Mouse (Mus musculus) MEL (cell line): Measurements from ENCODE around the gene Phf8. TPM values are rescaled to one million over a fixed set of nuclear protein-coding genes. Genes with fewer than 3 reads are reported as not detected.
"Not testable (repeated sequence)": the region's sequence is repeated elsewhere in the genome, so short reads cannot be mapped to it uniquely, and the experiment has no call there.

Experiments used
- DNase-seq: peaks from one replicate; pipeline ENCODE4 v3.0.0; 2011; ENCODE audit warnings: low read depth, low spot score
- H3K27ac ChIP-seq: 2 replicates; pipeline ENCODE4 v1.5.1; 2012; ENCODE audit warnings: low read depth, mild to moderate bottlenecking, control low read depth, low read length, moderate library complexity; ENCODE audit not compliant: control insufficient read depth
- H3K27me3 ChIP-seq, 2 experiments: fragments of 150-350 bp in 1 of 2; sonication (generic) in 1 of 2; 2 replicates each; pipeline ENCODE4 v1.6.1; 2012; ENCODE audit warnings: low read length in 2 of 2, mild to moderate bottlenecking in 2 of 2, improper control_type of control experiment in 1 of 2, moderate library complexity in 1 of 2; ENCODE audit not compliant: insufficient read depth in 2 of 2, control insufficient read depth in 1 of 2
- H3K36me3 ChIP-seq, 2 experiments: 2 replicates each; pipeline ENCODE4 v1.6.1; 2012 to 2014; ENCODE audit warnings: low read length in 2 of 2, improper control_type of control experiment in 1 of 2, inconsistent platforms in 1 of 2, mild to moderate bottlenecking in 1 of 2; ENCODE audit not compliant: insufficient read depth in 2 of 2, control insufficient read depth in 1 of 2
- H3K4me1 ChIP-seq, 2 experiments: fragments of 150-350 bp in 1 of 2; sonication (generic) in 1 of 2; 2 replicates each; pipeline ENCODE4 v1.6.1; 2012; ENCODE audit warnings: low read length in 2 of 2, improper control_type of control experiment in 1 of 2, mild to moderate bottlenecking in 1 of 2; ENCODE audit not compliant: insufficient read depth in 2 of 2, control insufficient read depth in 1 of 2
- H3K4me3 ChIP-seq, 2 experiments: fragments of 150-350 bp in 1 of 2; sonication (generic) in 1 of 2; 2 replicates each; pipeline ENCODE4 v1.5.1; 2012; ENCODE audit warnings: low read depth in 2 of 2, low read length in 2 of 2, mild to moderate bottlenecking in 2 of 2, moderate library complexity in 2 of 2, control low read depth in 1 of 2, improper control_type of control experiment in 1 of 2; ENCODE audit not compliant: control insufficient read depth in 1 of 2, insufficient read depth in 1 of 2
- H3K79me2 ChIP-seq: 2 replicates; pipeline ENCODE4 v1.6.1; 2012; ENCODE audit warnings: mild to moderate bottlenecking, low read length, moderate library complexity; ENCODE audit not compliant: control insufficient read depth, poor library complexity, insufficient read depth
- H3K9ac ChIP-seq: 2 replicates; pipeline ENCODE4 v1.6.1; 2012; ENCODE audit warnings: low read depth, mild to moderate bottlenecking, control low read depth, low read length, moderate library complexity; ENCODE audit not compliant: control insufficient read depth, poor library complexity, severe bottlenecking
- H3K9me3 ChIP-seq: fragments of 150-350 bp; sonication (generic); replicated peaks from 2 replicates; pipeline ENCODE4 v1.6.1; 2012; ENCODE audit warnings: mild to moderate bottlenecking, low read length, improper control_type of control experiment, moderate library complexity; ENCODE audit not compliant: insufficient read depth
- BHLHE40 ChIP-seq: IDR thresholded peaks from 2 replicates; pipeline ENCODE4 v1.6.1; 2012; ENCODE audit warnings: low read depth, mild to moderate bottlenecking, inconsistent platforms, low read length, improper control_type of control experiment, borderline replicate concordance
- CHD2 ChIP-seq: IDR thresholded peaks from 2 replicates; pipeline ENCODE4 v1.6.1; 2011; ENCODE audit warnings: low read length, improper control_type of control experiment
- CTCF ChIP-seq, 3 experiments: IDR thresholded peaks in 2 of 3; conservative IDR thresholded peaks in 1 of 3; 2 replicates each; pipeline ENCODE4 v1.5.1; 2011 to 2012; ENCODE audit warnings: low read length in 3 of 3, low read depth in 2 of 3, mild to moderate bottlenecking in 2 of 3, improper control_type of control experiment in 1 of 3, inconsistent platforms in 1 of 3, mixed read lengths in 1 of 3, moderate library complexity in 1 of 3; ENCODE audit not compliant: control insufficient read depth in 1 of 3, insufficient read depth in 1 of 3, poor library complexity in 1 of 3, severe bottlenecking in 1 of 3
- E2F4 ChIP-seq: IDR thresholded peaks from 2 replicates; pipeline ENCODE4 v1.6.1; 2011; ENCODE audit warnings: low read depth, low read length, improper control_type of control experiment, borderline replicate concordance
- ETS1 ChIP-seq: IDR thresholded peaks from 2 replicates; pipeline ENCODE4 v1.6.1; 2012; ENCODE audit warnings: low read depth, mild to moderate bottlenecking, inconsistent platforms, low read length, improper control_type of control experiment, moderate library complexity
- GABPA ChIP-seq: IDR thresholded peaks from 2 replicates; pipeline ENCODE4 v1.6.1; 2012; ENCODE audit warnings: low read depth, mild to moderate bottlenecking, inconsistent platforms, low read length, improper control_type of control experiment, moderate library complexity
- GATA1 ChIP-seq: IDR thresholded peaks from 2 replicates; pipeline ENCODE4 v1.6.1; 2011; ENCODE audit warnings: low read depth, low read length, improper control_type of control experiment
- JUND ChIP-seq: IDR thresholded peaks from 2 replicates; pipeline ENCODE4 v1.6.1; 2011; ENCODE audit warnings: low read depth, mild to moderate bottlenecking, improper control_type of control experiment, low read length
- MAFK ChIP-seq: IDR thresholded peaks from 2 replicates; pipeline ENCODE4 v1.6.1; 2011; ENCODE audit warnings: low read depth, mild to moderate bottlenecking, low read length, improper control_type of control experiment, borderline replicate concordance
- MXI1 ChIP-seq: IDR thresholded peaks from 2 replicates; pipeline ENCODE4 v1.6.1; 2011; ENCODE audit warnings: mild to moderate bottlenecking, low read depth, low read length, improper control_type of control experiment
- MYC ChIP-seq: IDR thresholded peaks from 2 replicates; pipeline ENCODE4 v1.6.1; 2011; ENCODE audit warnings: low read depth, mild to moderate bottlenecking, low read length, improper control_type of control experiment, moderate library complexity
- NELFE ChIP-seq: IDR thresholded peaks from 2 replicates; pipeline ENCODE4 v1.6.1; 2011; ENCODE audit warnings: low read depth, low read length, improper control_type of control experiment
- POLR2A ChIP-seq, 2 experiments: IDR thresholded peaks; 2 replicates each; pipeline ENCODE4 v1.6.1; 2011 to 2012; ENCODE audit warnings: low read length in 2 of 2, mild to moderate bottlenecking in 2 of 2, control low read depth in 1 of 2, improper control_type of control experiment in 1 of 2, low read depth in 1 of 2, moderate library complexity in 1 of 2; ENCODE audit not compliant: control insufficient read depth in 1 of 2, insufficient read depth in 1 of 2, poor library complexity in 1 of 2
- POLR2AphosphoS2 ChIP-seq: IDR thresholded peaks from 2 replicates; pipeline ENCODE4 v1.6.1; 2011; ENCODE audit warnings: low read length, improper control_type of control experiment
- POLR2AphosphoS5 ChIP-seq: IDR thresholded peaks from 2 replicates; pipeline ENCODE4 v1.6.1; 2012; ENCODE audit warnings: low read depth, borderline replicate concordance, mild to moderate bottlenecking, inconsistent platforms, low read length, moderate library complexity, mixed read lengths
- RAD21 ChIP-seq: IDR thresholded peaks from 2 replicates; pipeline ENCODE4 v1.6.1; 2011; ENCODE audit warnings: mild to moderate bottlenecking, low read depth, low read length, improper control_type of control experiment
- RCOR1 ChIP-seq: IDR thresholded peaks from 2 replicates; pipeline ENCODE4 v1.6.1; 2012; ENCODE audit warnings: low read depth, mild to moderate bottlenecking, inconsistent platforms, low read length, improper control_type of control experiment
- SIN3A ChIP-seq: IDR thresholded peaks from 2 replicates; pipeline ENCODE4 v1.6.1; 2012; ENCODE audit warnings: low read length, improper control_type of control experiment, inconsistent platforms
- SMC3 ChIP-seq: IDR thresholded peaks from 2 replicates; pipeline ENCODE4 v1.6.1; 2011; ENCODE audit warnings: low read depth, low read length, improper control_type of control experiment
- TAL1 ChIP-seq: IDR thresholded peaks from 2 replicates; pipeline ENCODE4 v1.6.1; 2012; ENCODE audit warnings: mild to moderate bottlenecking, inconsistent platforms, low read length, moderate library complexity, mixed read lengths
- TBP ChIP-seq: IDR thresholded peaks from 2 replicates; pipeline ENCODE4 v1.8.0; 2011; ENCODE audit warnings: low read depth, low read length, improper control_type of control experiment
- UBTF ChIP-seq: IDR thresholded peaks from 2 replicates; pipeline ENCODE4 v1.6.1; 2012; ENCODE audit warnings: low read depth, mild to moderate bottlenecking, inconsistent platforms, low read length, improper control_type of control experiment, moderate library complexity, borderline replicate concordance; ENCODE audit not compliant: insufficient read depth
- ZC3H11A ChIP-seq: IDR thresholded peaks from 2 replicates; pipeline ENCODE4 v1.6.1; 2012; ENCODE audit warnings: low read depth, mild to moderate bottlenecking, inconsistent platforms, low read length, improper control_type of control experiment
- ZMIZ1 ChIP-seq: IDR thresholded peaks from 2 replicates; pipeline ENCODE4 v1.6.1; 2012; ENCODE audit warnings: low read depth, mild to moderate bottlenecking, inconsistent platforms, low read length, improper control_type of control experiment, moderate library complexity
- ZNF384 ChIP-seq: IDR thresholded peaks from 2 replicates; pipeline ENCODE4 v1.6.1; 2012; ENCODE audit warnings: low read depth, mild to moderate bottlenecking, inconsistent platforms, low read length, improper control_type of control experiment
- polyA plus RNA-seq, 2 experiments: library from polyadenylated mRNA; stranded (reverse) in 1 of 2; unstranded in 1 of 2; fragments of >175 nt in 1 of 2; fragments of >200 nt in 1 of 2; gene quantifications; 2 replicates each; pipeline versions ENCODE4 v1.2.1 to v1.2.4; 2012; ENCODE audit warnings: low replicate concordance in 2 of 2, low read depth in 1 of 2; ENCODE audit not compliant: insufficient read length in 2 of 2, insufficient read depth in 1 of 2, missing spikeins in 1 of 2
- total RNA-seq: library from RNA; depleted of rRNA; stranded (reverse); fragments of 300-350 nt; gene quantifications from 2 replicates; pipeline ENCODE4 v1.2.3, GENCODE M21; 2012

Phf8 gene
- total and polyA plus RNA-seq, 3 experiments = 13.6 to 132 (median 31.8) TPM

GRCm38 (mm10) chrX:151488128-151488527 is 32.3 kb upstream of the Phf8 start:
- no peak overlapping the region for H3K27ac ChIP-seq
- H3K9me3 ChIP-seq = no peaks in the 10 kb centered on the region
- no peaks in the 10 kb centered on the region for H3K36me3 ChIP-seq
- no peak overlapping the region for H3K4me3 ChIP-seq
- H3K79me2 ChIP-seq = no peaks in the 10 kb centered on the region
- DNase-seq = peak; percentile 66
- TF ChIP-seq SMC3 (peak; percentile 56), ETS1 (no peak), POLR2AphosphoS5 (no peak), MAFK (no peak), ZC3H11A (peak; percentile 67), RAD21 (peak; percentile 77), MYC (0 out of 2 replicates have a peak, but pooled peaks have one; percentile 22), RCOR1 (no peak), CTCF (IDR thresholded peaks at IDR 0.05 in 2 of 3, conservative IDR thresholded peaks at IDR 0.05 in 1 of 3; ENCODE audit: control insufficient read depth in 1 of 3, insufficient read depth in 1 of 3, low read depth in 2 of 3, low read length in 3 of 3, poor library complexity in 1 of 3, severe bottlenecking in 1 of 3) (peak; percentile 45 to 62 (median 52))
- TF ChIP-seq, all 39 proteins: peak for 5
- no peak overlapping the region for H3K9ac ChIP-seq
- no peaks in the 10 kb centered on the region for H3K27me3 ChIP-seq
- no peaks in the 10 kb centered on the region; a peak in 1 of 4 replicates for H3K4me1 ChIP-seq

- not testable (repeated sequence) for H3K4me3 ChIP-seq, DNase-seq, H3K27ac ChIP-seq, H3K9me3 ChIP-seq, H3K27me3 ChIP-seq, H3K9ac ChIP-seq, H3K79me2 ChIP-seq
- Histone ChIP-seq H3K4me1 (peaks cover 11 to 15% of the 10 kb centered on the region in 2 experiments), H3K36me3 (peaks cover 0 to 26% of the 10 kb centered on the region in 2 experiments; a peak in 2 of 4 replicates)
- TF ChIP-seq RAD21 = peak; percentile 48
- TF ChIP-seq CTCF (IDR thresholded peaks at IDR 0.05 in 2 of 3, conservative IDR thresholded peaks at IDR 0.05 in 1 of 3; ENCODE audit: control insufficient read depth in 1 of 3, insufficient read depth in 1 of 3, low read depth in 2 of 3, low read length in 3 of 3, poor library complexity in 1 of 3, severe bottlenecking in 1 of 3) = peak; percentile 13 to 50 (median 27); a peak in 3 of 6 replicates
- TF ChIP-seq MYC = 0 out of 2 replicates have a peak, but pooled peaks have one; percentile 60
- TF ChIP-seq SMC3 = peak; percentile 66
- TF ChIP-seq ZC3H11A = peak; percentile 48; the same call in 1 of the 2 replicates
Measured at GRCm38 (mm10) chrX:151493269-151493668, 27.2 kb upstream of the Phf8 start.

- DNase-seq = peak; percentile 69
- peaks cover 0 to 29% of the 10 kb centered on the region in 2 experiments; a peak in 2 of 4 replicates for H3K36me3 ChIP-seq
- H3K4me1 ChIP-seq = peaks cover 11 to 17% of the 10 kb centered on the region in 2 experiments
- peak overlapping the region; percentile 24; the same call in 1 of the 2 replicates for H3K27ac ChIP-seq
- H3K4me3 ChIP-seq = no peak overlapping the region
- no peak overlapping the region for H3K9ac ChIP-seq
- no peaks in the 10 kb centered on the region for H3K79me2 ChIP-seq
- H3K9me3 ChIP-seq = no peaks in the 10 kb centered on the region
- no peaks in the 10 kb centered on the region for H3K27me3 ChIP-seq
- TF ChIP-seq JUND (no peak), POLR2A (IDR thresholded peaks at IDR 0.05; ENCODE audit: control insufficient read depth in 1 of 2, insufficient read depth in 1 of 2, low read depth in 1 of 2, low read length in 2 of 2, poor library complexity in 1 of 2) (no peak), SIN3A (peak; percentile 56; the same call in 1 of the 2 replicates), CHD2 (no peak), NELFE (no peak), SMC3 (no peak), MYC (0 out of 2 replicates have a peak, but pooled peaks have one; percentile 73), MXI1 (no peak), E2F4 (no peak), ZMIZ1 (no peak), BHLHE40 (0 out of 2 replicates have a peak, but pooled peaks have one; percentile 4), GATA1 (peak; percentile 92), MAFK (0 out of 2 replicates have a peak, but pooled peaks have one; percentile 33), POLR2AphosphoS2 (no peak), UBTF (no peak), GABPA (no peak), TBP (no peak), ZNF384 (0 out of 2 replicates have a peak, but pooled peaks have one; percentile 4), TAL1 (peak; percentile 68)
Measured at GRCm38 (mm10) chrX:151496596-151496995, 23.9 kb upstream of the Phf8 start.
